Mouse (Mus musculus): ENCODE measurements around the gene Ppp1r1b. TPM values are rescaled to one million over a fixed set of nuclear protein-coding genes. Genes with fewer than 3 reads are reported as not detected.

Ppp1r1b gene
- total RNA-seq (2021), result 1 to 10 TPM; 4.6 to 7.0 TPM

GRCm38 (mm10) chr11:98348083-98348961 is at the start of gene Ppp1r1b:
Ppp1r1b (plus strand) TSS chr11:98348404.
- peak; percentile 41 to 51 for DNase-seq
- intact Hi-C loops (cut with DNase I), result no loop called here

DNA sequence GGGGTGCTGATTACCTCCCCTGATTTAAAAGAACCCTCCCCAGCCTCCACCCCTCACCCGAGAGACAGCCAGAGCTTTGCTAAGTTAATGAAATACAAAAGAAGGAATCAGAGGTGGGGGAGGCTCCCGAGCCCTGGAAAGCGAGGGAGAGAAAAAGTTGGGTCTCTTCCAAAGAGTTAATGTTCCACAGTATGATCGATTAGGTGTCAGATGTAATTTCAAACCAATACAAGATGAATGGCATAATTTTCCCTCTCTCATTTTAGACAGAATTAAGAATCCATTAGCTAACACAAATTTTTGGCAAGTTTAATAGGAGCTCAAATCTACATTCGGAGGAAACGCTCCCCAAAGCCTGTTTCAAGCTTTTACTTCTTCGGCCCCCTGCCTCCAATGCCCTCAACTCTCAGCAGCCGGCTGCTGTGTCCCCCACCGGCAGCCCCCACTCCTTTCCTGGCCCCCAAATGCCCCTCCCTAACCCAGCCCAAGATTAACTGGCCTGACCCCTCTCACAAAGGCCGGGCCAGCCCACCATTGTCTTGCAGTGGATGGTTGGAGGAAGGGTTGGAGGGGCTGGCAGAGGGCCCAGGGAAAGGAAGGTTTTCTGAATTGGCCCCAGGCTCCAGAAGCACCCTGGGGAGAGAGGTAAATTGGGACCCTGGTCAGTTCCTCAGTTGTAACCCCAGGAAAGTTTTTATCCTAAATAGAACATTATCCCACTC is 49.6 kb upstream of the Ppp1r1b start:
- intact Hi-C loops (cut with DNase I), result no loop called here
- peak; percentile 28 to 46 for DNase-seq

DNA sequence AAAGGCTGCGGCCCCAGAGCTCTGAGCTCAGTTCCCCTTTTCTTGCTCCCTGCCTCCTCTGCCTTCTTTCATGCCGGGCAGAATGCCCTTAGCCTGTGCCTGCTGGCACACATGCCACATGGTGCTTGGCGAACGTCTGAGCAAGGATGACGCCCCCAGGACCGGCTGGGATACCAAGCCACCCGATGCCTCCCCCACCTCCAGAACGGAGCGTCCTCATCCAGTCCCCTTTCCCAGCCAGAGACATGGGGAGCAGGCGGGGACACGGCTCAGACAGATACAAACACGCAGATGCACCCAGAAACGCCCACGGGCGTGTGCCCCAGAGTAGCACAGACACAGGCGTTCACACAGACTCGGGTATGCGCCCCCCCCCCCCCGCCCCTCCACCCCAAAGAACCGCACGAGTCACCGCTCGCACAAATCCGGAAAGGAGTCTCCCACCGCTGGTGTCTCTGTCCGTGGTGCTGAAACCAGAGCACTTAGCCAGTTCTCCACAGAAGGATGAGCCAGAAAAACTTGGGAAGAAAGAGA is 34.3 kb upstream of the Ppp1r1b start:
- DNase-seq, result peak; percentile 58 to 72
- intact Hi-C loops (cut with DNase I), result no loop called here

GRCm38 (mm10) chr11:98317479-98317878 is 30.7 kb upstream of the Ppp1r1b start:
- intact Hi-C loops (cut with DNase I), result no loop called here
- DNase-seq, result no peak

DNA sequence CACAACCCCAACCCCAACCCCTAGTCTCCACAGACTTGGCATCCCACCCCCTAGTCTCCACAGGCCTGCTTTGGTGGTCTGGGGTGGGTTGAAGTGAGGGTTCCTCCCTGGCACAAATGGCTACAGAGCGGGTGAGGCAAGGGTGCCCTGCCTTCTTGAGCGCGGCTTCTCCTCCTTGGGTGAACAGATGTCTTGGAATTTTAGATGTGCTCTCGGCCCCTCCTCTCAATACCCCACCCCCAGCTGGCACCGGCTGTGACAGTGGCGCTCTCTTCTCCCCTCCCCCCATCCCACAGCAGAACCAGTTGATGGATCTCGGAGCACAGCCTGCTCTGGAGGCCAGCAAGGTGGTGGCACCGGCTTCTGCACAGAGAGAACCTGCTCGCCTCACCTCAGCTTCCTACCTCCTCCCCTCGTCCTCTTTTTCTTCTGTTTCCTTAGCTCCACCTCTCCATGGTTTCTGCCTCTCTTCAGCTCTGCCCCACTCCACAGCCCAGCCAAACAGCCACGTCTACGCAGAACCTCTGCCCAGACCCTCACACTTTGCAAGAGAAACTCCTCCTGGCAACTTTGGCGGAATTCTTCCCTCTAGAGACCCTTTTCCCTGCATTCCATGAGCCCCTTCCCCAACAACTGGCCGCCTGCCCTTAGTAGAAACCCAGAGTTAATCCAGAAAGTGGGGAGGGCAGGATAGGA is 29.6 kb upstream of the Ppp1r1b start:
- no peak for DNase-seq
- intact Hi-C loops (cut with DNase I), result no loop called here

DNA sequence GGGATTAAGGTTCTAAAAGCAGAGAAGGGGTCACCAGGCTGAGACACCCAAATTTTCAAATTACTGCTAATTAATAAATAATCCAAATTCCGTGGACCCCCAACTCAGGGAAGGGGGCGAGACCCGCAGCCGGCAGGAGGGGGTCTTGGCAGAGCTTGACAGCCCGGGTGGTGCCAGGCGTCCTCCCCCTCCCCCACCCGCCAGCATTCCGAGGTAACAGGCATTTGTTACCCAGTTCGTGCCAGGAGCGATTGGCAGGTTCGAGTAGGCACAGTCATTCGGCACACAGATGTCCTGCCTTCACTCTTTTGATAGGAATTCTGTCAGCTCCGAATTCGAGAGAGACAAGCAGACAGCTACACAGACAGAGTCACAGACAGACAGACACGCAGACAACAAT is 29.1 kb upstream of the Ppp1r1b start:
- intact Hi-C loops (cut with DNase I), result no loop called here
- no peak for DNase-seq

- DNase-seq, result no peak
- intact Hi-C loops (cut with DNase I), result no loop called here
Measured at GRCm38 (mm10) chr11:98319544-98319943, 28.7 kb upstream of the Ppp1r1b start.

DNA sequence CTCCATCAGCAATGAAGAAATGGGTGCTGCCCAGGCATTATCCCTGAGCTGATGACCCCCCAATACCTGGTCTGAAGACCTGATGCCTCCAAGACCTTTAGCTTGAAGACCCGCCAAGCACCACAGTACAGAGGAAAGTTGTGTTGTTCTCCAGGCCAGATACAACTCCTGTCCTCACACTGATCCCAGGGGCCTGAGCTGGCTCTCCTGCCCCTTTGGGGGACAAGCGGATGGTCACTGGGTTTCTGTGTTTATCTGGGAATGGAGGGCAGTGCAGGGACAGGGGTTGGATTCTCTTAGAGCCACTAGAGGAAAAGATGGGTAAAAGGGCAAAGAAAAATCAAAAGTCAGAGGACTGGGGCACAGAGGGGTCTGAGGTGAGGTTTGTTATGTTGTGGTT is 28.3 kb upstream of the Ppp1r1b start:
- no peak for DNase-seq
- intact Hi-C loops (cut with DNase I), result no loop called here

DNA sequence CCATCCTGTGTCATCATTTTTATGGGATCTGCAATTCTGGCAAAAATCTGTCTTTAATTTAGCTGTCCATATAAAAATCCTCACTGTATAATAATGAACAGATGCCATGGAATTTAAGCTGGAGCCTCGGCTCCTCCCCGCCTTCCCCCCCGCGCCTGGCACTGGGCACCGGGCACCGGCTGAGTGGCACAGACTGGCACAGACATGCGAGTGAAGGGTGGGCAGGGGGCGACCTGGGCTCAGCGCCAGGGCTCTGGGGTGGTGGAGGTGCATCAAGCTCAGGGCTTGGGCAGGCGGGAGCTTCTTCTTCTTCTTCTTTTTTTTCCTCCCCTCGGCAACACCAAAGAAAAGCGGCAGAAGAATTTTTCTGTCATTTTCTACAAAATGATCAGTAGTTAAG is 27.8 kb upstream of the Ppp1r1b start:
- intact Hi-C loops (cut with DNase I), result no loop called here

DNA sequence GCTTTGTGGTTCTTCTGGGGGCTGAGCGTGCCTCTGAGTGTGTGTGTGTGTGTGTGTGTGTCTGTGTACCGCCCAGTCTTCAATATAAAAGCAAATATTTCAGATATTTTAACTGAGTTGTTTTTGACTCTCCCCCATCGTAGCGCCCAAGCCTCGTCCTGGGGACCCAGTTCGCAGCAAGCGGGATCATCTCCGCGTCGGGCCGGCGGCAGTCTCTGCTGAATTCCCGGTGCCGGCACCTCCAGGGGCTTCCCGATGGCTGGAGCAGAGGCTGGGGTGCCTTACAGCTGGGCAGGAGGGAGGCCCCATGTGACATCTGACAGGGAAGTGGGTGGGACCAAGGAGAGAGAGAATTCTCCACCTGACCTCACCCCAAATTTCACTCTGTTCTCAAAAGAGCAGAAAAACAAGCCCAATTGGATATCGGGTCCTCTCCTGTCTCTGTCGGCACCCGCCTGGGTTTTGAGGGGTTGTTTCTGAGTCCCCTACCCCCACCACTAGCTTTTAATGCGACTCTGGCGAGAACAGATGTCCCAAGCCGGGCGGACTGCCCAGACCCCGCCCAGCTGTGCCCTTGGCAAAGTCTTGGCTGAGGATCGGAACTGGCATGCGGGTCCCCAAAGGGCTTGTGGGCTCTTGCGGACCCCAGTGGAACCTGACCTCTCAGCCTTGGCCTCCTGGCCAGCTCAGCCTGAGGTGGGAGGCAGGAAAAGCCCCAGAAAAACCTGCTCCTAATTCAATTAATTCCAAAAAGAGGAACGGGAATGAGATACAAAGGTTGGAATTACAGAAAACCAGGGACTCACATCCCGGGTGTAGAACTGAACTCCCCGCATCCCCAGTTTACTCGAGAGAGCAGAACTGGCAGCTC is 27.2 kb upstream of the Ppp1r1b start:
- intact Hi-C loops (cut with DNase I), result no loop called here
- no peak for DNase-seq

More for the DNA sequence above, 27.8 kb upstream of the Ppp1r1b start:
- DNase-seq, result no peak

DNA sequence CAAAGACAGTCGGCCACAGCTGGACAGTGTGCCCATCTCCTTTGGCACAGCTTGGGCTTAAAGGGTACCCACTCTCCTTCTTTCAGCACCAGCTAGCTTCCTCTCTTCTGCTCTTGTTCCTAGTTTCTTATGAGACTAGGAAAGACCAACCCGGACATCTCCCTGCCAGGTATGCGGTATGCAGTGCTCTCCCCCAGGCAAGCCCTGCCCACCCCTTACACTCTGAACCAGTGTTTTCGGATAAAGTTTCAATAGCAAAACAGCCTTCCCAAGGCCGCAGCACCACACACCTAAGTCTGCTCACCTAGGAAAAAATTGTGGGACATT is 26.6 kb upstream of the Ppp1r1b start:
- no peak for DNase-seq
- intact Hi-C loops (cut with DNase I), result no loop called here

DNA sequence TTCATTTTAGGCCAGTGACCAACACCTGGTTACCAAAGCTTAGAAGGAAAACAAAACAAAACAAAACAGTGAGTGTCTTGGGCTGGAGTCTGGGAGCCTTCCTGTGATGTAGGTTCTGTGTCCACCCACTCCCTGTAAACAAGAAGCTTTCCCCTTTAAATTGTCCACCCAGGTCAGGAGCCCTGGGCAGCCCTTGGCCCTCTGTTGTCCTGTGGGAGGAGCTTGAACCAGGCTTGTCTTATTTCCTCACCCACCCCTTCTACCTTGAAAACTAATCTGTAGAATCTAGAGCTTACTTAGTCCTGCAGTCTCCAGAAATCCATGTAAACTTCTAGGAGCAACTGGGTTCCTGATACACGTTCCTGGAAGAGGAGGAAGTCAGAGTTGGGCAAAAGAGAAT is 26.0 kb upstream of the Ppp1r1b start:
- DNase-seq, result no peak
- intact Hi-C loops (cut with DNase I), result no loop called here

GRCm38 (mm10) chr11:98323136-98323866 is 24.9 kb upstream of the Ppp1r1b start:
- intact Hi-C loops (cut with DNase I), result no loop called here
- DNase-seq, result no peak

- DNase-seq, result no peak
- intact Hi-C loops (cut with DNase I), result no loop called here
Measured at GRCm38 (mm10) chr11:98323933-98324332, 24.3 kb upstream of the Ppp1r1b start.

DNA sequence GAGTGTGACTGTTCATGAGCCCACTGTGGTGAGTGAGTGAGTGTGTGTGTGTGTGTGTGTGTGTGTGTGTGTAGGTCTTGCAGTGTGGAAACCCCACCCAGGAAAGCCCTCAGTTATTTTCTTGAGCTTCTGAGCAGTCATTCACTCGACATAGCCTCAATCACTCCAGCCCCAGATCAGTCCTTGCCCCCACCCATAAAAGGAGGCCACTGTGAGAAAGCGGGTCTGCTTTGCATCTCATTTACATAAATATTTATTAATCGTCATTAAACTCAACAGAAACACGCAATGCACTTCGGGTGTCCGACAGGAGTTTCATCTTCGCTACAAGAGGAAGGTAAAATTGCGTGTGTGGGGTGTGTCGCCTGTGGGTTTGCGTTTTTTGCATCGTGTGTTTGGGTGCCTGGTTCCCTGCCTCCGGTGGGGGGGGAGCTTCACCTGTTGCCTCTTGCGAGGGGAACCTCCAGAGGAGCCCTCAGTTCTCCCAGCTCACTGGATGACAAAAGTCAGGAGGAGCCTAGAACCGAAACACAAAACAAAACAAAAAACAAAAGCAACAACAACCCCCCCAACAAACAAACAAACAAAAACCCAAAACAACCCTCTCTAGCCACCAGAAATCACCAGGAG is 22.9 kb upstream of the Ppp1r1b start:
- no peak for DNase-seq
- intact Hi-C loops (cut with DNase I), result no loop called here

GRCm38 (mm10) chr11:98325821-98326218 is 22.4 kb upstream of the Ppp1r1b start:
- DNase-seq, result no peak
- intact Hi-C loops (cut with DNase I), result no loop called here

DNA sequence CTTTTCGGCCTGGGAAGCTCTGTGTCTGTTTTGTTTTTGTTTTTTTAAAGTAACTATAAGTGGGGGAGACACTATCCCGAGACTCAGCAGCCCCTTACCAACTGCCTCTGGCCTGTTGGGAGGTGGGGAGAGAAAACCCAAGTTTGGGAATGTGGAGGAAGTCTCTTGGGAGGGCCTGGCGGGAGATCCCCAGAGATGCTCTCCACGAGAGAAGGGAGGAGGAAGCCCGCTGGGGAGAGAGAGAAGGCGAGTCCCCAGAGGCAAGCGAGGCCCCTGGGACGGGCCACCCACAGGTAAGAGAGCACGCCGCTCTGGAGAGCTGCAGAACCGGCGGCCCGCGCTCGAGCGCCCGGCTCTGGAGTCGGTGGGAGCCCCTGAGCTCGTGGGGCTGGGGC is 21.5 kb upstream of the Ppp1r1b start:
- intact Hi-C loops (cut with DNase I), result no loop called here
- DNase-seq, result no peak

- intact Hi-C loops (cut with DNase I), result no loop called here
- DNase-seq, result no peak
Measured at GRCm38 (mm10) chr11:98327136-98328030, 20.8 kb upstream of the Ppp1r1b start.

Measured in heart, postnatal 36 days (tissue).